Mouse (Mus musculus) midbrain, postnatal 0 days (tissue): ENCODE measurements around the gene Tprn. TPM values are rescaled to one million over a fixed set of nuclear protein-coding genes. Genes with fewer than 3 reads are reported as not detected.
A peak's percentile ranks its signal among the peaks of the same experiment; 100 is the strongest.

ENCODE experiments used
- ATAC-seq: fragments of 200-750 bp; cut with Nextera tagmentation; 2 replicates; pipeline ENCODE4 v1.8.0; 2017; ENCODE audit warnings: moderate number of reproducible peaks, mild to moderate bottlenecking, moderate TSS enrichment, moderate library complexity; ENCODE audit not compliant: low FRiP score
- DNase-seq: peaks from one replicate; pipeline ENCODE4 v3.0.0-alpha.2; 2015; ENCODE audit warnings: low spot score
- H3K27ac ChIP-seq: fragments of 300-500 bp; sonication (generic); 2 replicates; pipeline ENCODE4 v1.5.1; 2014; ENCODE audit warnings: low read depth, mild to moderate bottlenecking, low read length, mixed read lengths
- H3K27me3 ChIP-seq: fragments of 300-500 bp; sonication (generic); 2 replicates; pipeline ENCODE4 v1.6.1; 2014; ENCODE audit warnings: low read length, control low read depth, mixed read lengths; ENCODE audit not compliant: insufficient read depth
- H3K36me3 ChIP-seq: fragments of 300-500 bp; sonication (generic); 2 replicates; pipeline ENCODE4 v1.6.1; 2014; ENCODE audit warnings: low read length, control low read depth, mixed read lengths; ENCODE audit not compliant: insufficient read depth
- H3K4me1 ChIP-seq: fragments of 300-500 bp; sonication (generic); 2 replicates; pipeline ENCODE4 v1.6.1; 2014; ENCODE audit warnings: mild to moderate bottlenecking, control low read depth, antibody characterized with exemption, low read length, mixed read lengths; ENCODE audit not compliant: insufficient read depth
- H3K4me2 ChIP-seq: fragments of 300-500 bp; sonication (generic); 2 replicates; pipeline ENCODE4 v1.6.1; 2014; ENCODE audit warnings: low read depth, mild to moderate bottlenecking, low read length, mixed read lengths; ENCODE audit not compliant: poor library complexity, severe bottlenecking
- H3K4me3 ChIP-seq: fragments of 300-500 bp; sonication (generic); 2 replicates; pipeline ENCODE4 v1.5.1; 2014; ENCODE audit warnings: low read depth, mild to moderate bottlenecking, low read length, moderate library complexity
- H3K9ac ChIP-seq: fragments of 300-500 bp; sonication (generic); replicated peaks from 2 replicates; pipeline ENCODE4 v1.6.1; 2014; ENCODE audit warnings: mild to moderate bottlenecking, low read length, moderate library complexity, mixed read lengths; ENCODE audit not compliant: poor library complexity, severe bottlenecking
- H3K9me3 ChIP-seq: fragments of 300-500 bp; sonication (generic); 2 replicates; pipeline ENCODE4 v1.6.1; 2016; ENCODE audit warnings: low read length, control low read depth
- CTCF ChIP-seq: IDR thresholded peaks from 2 replicates; pipeline ENCODE4 v1.5.1; 2016; ENCODE audit warnings: antibody characterized with exemption, mild to moderate bottlenecking
- WGBS: fragments of 180-500 bp; shearing (Covaris S2); extraction: QIAGEN DNeasy Blood & Tissue Kit; methylation state at CpG from one replicate; pipeline ENCODE4 v1.1.7; 2014; 5-methylcytosine and 5-hydroxymethylcytosine counted together
- polyA plus RNA-seq: library from polyadenylated mRNA; unstranded; fragments of >200 nt; fragmentation: Nextera tagmentation; extraction: Ambion mirVana; gene quantifications from 2 replicates; pipeline ENCODE4 v1.2.1, GENCODE M21; 2015
- total RNA-seq: library from RNA; depleted of rRNA; stranded (reverse); fragments of >200 nt; gene quantifications from 2 replicates; pipeline ENCODE4 v1.2.3, GENCODE M21; 2014

The Tprn gene
- total and polyA plus RNA-seq, 2 experiments from 2014 or later: 18.1 to 45.5 TPM

DNA sequence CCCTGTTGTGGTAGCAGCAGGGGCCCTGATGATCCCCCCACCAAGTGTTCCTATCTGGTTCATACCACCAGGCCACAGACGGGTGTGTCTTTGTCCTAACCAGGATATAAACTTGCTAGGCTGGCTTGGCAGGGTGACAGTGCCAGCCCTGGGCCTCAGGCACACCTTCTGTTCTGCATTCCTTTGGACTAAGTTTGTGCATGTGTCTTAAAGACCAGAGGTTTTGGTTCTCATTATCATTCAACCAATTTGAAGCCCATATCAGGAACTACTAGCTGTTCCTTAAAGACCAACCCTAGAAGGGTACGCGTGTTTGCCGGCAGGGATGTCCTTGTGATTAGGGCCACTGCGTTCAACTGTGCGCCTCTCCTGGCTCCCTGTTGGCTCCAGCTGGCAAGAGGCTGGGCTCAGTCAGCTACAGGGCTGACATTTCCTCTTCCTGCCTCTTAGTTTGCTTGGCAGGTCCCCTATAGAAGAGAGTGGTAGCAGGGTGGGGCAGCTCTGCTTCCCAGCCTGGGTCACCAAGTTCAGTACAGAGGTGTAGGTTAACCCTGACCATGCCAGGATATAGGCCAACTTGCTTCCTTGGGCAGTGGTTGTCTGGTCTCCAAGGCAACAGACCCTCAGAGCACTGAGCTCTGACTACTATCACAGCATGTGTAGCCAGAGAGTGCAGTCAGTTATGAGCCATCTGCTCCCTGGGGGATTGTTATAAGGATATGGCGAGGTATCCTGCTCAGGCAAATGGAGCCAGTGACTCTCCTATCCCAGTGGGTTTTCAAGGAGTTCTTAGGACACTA is 24.6 kb downstream of the Tprn start:
- no peak overlapping the region for H3K4me3 ChIP-seq
- ATAC-seq (0 out of 2 replicates have a peak, but pooled peaks have one; percentile 1), DNase-seq (peak; percentile 45)
- 56% methylated on average over 7 of the region's 7 CpGs for WGBS
- peaks cover 25% of the 10 kb centered on the region for H3K27me3 ChIP-seq
- peaks cover 11% of the 10 kb centered on the region; the same call in 1 of the 2 replicates for H3K4me1 ChIP-seq
- peaks cover 37% of the 10 kb centered on the region for H3K36me3 ChIP-seq
- no peak overlapping the region for H3K4me2 ChIP-seq
- TF ChIP-seq CTCF: no peak
- no peak overlapping the region for H3K27ac ChIP-seq
- no peaks in the 10 kb centered on the region for H3K9me3 ChIP-seq
- H3K9ac ChIP-seq: no peak overlapping the region

DNA sequence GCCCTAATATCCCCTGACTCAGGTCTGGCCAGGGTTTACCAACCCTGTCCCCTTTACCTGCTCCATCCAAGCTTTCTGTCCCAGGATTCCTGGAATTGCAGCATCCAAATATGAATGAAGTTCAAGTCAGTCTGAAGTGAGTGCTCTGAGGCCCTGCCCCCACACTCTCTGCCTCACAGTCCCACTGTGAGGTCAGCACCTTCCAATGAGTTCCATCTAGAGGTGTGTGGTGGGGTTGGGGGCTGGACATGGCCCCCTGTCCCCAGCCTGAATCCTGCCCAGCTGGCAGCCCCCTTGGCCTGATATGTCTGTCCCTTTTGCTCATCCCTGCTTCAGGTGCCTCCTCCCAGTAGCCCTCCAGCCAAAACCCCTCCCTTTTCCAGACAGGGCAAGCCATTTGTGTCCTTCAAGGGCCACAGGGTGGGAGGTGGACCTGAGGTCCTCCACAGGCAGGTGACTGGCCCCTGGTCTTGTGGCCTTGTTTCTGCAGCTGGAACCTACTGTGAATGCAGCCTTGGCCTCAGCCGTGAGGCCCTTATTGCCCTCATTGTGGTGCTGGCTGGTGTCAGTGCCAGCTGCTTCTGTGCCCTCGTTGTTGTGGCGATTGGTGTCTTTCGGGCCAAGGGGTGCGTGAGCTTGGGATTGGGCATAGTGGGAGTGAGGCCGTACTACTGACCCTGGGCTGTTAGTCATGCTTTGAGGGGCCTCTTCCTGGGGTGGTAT is 25.7 kb downstream of the Tprn start, which contains the start of gene Tmem210:
TSS of gene Tmem210 (plus strand) at position 219 of the 723 bp plus-strand sequence.
- H3K4me1 ChIP-seq: peaks cover 11% of the 10 kb centered on the region; the same call in 1 of the 2 replicates
- DNase-seq (no peak), ATAC-seq (no peak)
- peaks cover 30% of the 10 kb centered on the region for H3K36me3 ChIP-seq
- peaks cover 35% of the 10 kb centered on the region for H3K27me3 ChIP-seq
- no peak within 1 kb of the TSS for H3K4me2 ChIP-seq
- WGBS: 77% methylated on average over 6 of the region's 6 CpGs
- H3K9me3 ChIP-seq: no peaks in the 10 kb centered on the region
- H3K27ac ChIP-seq: no peak within 1 kb of the TSS
- H3K9ac ChIP-seq: no peak within 1 kb of the TSS
- TF ChIP-seq CTCF: no peak
- no peak within 1 kb of the TSS for H3K4me3 ChIP-seq

DNA sequence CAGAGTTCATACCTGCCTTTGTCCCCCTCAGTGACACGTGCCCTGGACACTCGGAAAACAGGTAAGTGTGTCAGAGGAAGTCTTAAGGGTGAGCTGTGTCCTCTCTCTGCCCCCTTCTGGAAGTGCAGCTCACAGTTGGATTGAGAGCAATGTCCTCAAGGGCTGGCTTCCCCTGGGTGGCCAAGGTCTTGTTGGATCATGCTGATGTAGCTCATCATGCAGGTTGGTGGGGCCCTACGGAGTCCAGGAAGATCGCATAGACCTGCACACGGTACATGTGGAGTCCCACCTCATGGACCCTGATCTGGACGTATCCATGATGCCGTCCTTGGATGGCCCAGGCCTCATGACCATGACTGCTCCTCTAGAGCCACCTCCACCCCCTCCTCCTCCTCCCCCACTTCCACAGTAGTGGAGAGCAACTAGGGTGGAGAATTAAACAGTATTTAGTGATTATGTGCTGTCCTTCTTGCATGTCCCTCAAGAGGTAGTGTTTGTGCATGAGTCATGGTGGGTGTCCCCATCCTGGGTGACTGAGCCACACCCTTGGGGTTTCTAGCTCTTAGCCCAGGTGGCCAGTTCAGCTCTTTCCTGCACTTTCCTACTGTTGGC is 26.4 kb downstream of the Tprn start:
- H3K27ac ChIP-seq: no peak overlapping the region
- DNase-seq (no peak), ATAC-seq (no peak)
- no peaks in the 10 kb centered on the region for H3K9me3 ChIP-seq
- H3K4me3 ChIP-seq: no peak overlapping the region
- WGBS: 83% methylated on average over 7 of the region's 7 CpGs
- H3K4me1 ChIP-seq: peaks cover 11% of the 10 kb centered on the region; the same call in 1 of the 2 replicates
- peaks cover 29% of the 10 kb centered on the region for H3K36me3 ChIP-seq
- H3K27me3 ChIP-seq: peaks cover 42% of the 10 kb centered on the region
- H3K9ac ChIP-seq: no peak overlapping the region
- H3K4me2 ChIP-seq: no peak overlapping the region
- TF ChIP-seq CTCF: no peak

DNA sequence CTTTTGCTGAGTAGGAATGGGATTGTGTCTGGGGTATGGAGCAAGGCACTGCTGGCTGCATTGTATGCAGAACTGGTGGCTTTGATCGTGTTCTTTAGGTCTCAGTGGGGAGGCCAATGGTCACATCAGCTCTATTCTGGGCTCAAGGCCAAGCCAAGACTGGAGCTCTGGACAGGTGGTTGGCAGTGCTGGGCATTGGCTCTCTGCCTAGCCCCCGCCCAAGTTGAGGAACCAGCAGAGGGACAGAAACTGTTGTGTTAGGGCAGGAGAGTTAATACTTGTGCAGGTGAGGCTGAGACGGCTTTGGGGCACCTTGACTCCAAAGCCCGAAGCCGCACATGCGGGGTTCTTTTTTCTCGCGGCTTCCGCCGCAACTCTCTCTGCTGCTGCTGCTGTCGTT is 27.2 kb downstream of the Tprn start, which contains the start of gene Lrrc26:
TSS of gene Lrrc26 (plus strand) at position 265 of the 400 bp plus-strand sequence.
- Histone ChIP-seq H3K4me2 (peak within 1 kb of the TSS; percentile 50), H3K9ac (peak within 1 kb of the TSS; percentile 1; the same call in 1 of the 2 replicates), H3K9me3 (no peaks in the 10 kb centered on the region), H3K4me3 (peak within 1 kb of the TSS; percentile 18), H3K27ac (no peak within 1 kb of the TSS), H3K27me3 (peaks cover 45% of the 10 kb centered on the region), H3K4me1 (peaks cover 11% of the 10 kb centered on the region; the same call in 1 of the 2 replicates), H3K36me3 (peaks cover 30% of the 10 kb centered on the region)
- TF ChIP-seq CTCF: no peak
- peak; percentile 67 for DNase-seq
- ATAC-seq: no peak
- 5% methylated on average over 11 of the region's 11 CpGs for WGBS

DNA sequence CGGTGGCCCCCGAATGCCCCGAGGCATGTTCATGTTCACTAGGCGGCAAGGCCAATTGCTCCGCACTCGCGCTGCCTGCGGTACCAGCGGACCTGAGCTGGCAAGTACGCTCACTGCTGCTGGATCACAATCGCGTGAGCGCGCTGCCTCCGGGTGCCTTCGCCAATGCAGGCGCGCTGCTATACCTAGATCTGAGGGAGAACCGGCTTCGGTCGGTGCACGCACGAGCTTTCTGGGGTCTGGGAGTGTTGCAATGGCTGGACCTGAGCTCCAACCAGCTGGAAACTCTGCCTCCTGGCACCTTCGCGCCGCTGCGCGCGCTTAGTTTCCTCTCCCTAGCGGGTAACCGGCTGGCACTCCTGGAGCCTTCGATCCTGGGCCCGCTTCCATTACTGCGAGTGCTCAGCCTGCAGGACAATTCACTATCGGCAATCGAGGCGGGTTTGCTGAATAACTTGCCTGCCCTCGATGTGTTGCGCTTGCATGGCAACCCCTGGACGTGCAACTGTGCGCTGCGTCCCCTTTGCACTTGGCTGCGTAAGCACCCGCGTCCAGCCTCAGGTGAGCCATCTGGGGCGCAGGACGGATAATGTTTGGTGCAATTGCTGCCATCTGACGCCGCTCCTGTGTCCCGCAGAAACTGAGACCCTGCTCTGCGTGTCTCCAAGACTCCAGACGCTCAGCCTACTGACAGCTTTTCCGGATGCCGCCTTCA is 27.8 kb downstream of the Tprn start:
- Histone ChIP-seq H3K27me3 (peaks cover 45% of the 10 kb centered on the region), H3K4me3 (peak overlapping the region; percentile 18), H3K9ac (peak overlapping the region; percentile 1; the same call in 1 of the 2 replicates), H3K9me3 (no peaks in the 10 kb centered on the region), H3K4me1 (peaks cover 11% of the 10 kb centered on the region; the same call in 1 of the 2 replicates), H3K36me3 (peaks cover 29% of the 10 kb centered on the region), H3K4me2 (peak overlapping the region; percentile 50), H3K27ac (no peak overlapping the region)
- ATAC-seq (peak; percentile 12; the same call in 1 of the 2 replicates), DNase-seq (peak; percentile 54)
- TF ChIP-seq CTCF: no peak
- WGBS: 1% methylated on average over 54 of the region's 54 CpGs
